Mouse (Mus musculus): ENCODE data around the gene Vmn1r74.
"Not testable (repeated sequence)": the region's sequence is repeated elsewhere in the genome, so short reads cannot be mapped to it uniquely, and the experiment has no call there.

Gene Vmn1r74

DNA sequence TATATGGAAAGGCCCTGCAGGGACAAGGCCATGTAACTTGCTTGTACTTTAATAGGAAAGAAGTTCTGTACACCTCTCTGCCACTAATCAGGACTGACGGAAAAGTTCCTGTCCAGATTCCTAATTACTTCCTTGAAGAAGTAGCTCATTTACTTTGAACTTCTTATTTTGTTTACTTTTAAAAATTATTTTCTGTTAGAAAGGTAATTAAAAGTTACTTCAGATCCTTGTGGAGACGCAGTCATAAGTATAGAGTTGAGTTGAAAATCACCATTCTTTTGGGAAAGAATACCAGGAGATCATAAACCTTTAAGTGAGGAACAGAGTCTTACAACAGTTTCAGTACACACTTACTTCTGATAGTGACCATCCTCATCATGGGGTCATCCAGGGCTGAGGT lies at the start of gene Vmn1r74:
TSS of gene Vmn1r74 (plus strand) at position 301 of the 400 bp plus-strand sequence.
- no peak for DNase-seq (ENCODE audit: low spot score in 2 of 2)

DNA sequence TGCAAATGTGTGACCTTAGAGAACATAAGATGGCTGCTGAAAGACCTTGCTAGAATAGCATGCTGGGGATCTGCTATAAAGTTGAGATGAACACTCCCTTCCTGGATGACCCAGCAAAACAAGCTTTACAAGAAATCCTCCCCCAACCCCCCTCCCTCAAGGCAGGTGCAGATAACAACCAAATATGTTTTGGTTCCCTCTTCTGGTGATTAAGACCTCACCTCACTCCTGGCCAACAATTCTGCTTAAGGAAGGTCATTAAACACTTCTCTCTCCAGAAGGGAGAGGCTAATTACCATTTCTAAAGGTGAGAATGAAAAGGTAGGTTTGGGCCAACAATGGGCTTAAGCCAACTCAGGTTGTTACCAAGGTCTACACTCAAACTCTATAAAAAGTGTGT lies 20.0 kb upstream of the Vmn1r74 start:
- DNase-seq (ENCODE audit: low spot score in 2 of 2), result no peak

DNA sequence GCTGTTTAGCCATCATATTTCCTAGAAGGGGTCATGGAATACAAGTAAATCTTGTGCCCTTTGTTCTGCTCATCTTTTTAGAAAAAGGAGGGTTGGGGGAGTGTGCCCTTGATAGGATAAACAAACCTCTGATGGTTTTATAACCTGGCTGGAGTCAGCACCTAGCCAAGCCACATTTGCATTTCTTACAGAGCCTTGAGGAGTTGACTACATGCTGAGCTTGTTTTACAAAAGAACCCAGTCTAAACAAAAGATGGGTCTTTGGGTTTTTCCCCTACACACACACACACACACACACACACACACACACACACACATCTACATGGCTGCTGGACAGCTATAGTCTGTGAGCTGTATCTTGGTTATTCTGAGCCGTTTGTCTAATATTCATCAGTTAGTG lies 11.6 kb upstream of the Vmn1r74 start:
- no peak for DNase-seq (ENCODE audit: low spot score in 2 of 2)

- not testable (repeated sequence) for DNase-seq (ENCODE audit: low spot score in 2 of 2)
Measured at GRCm38 (mm10) chr7:11823246-11823645, 10.5 kb upstream of the Vmn1r74 start.

DNA sequence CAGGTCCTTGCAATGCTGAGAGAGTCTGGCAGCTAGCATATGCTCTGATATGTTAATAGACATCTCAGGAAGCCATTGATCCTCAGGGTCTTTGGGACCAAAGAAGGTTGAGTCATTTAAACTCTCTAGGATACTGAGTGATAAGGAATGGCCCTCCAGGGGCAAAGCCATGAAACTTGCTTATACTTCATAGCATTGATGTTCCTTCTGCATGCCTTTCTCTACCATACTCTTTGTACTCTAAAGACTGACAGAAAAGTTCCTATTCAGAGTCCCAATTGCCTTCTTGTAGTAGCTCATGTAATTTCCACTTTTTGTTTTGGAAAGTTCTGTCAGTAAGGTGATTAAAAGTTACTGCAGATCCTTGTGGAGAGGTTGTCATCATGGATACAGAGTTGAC lies 40.5 kb downstream of the Vmn1r74 start, which contains the start of gene Vmn1r75:
TSS of gene Vmn1r75 (plus strand) at position 301 of the 400 bp plus-strand sequence.
- no peak for DNase-seq (ENCODE audit: low spot score in 2 of 2)

Data from right cerebral cortex, postnatal 10 days (tissue).